Mouse (Mus musculus) neural tube, embryonic 15.5 days (tissue): ENCODE measurements around the gene Speer4c. TPM values are rescaled to one million over a fixed set of nuclear protein-coding genes. Genes with fewer than 3 reads are reported as not detected.
"Not testable (repeated sequence)": the region's sequence is repeated elsewhere in the genome, so short reads cannot be mapped to it uniquely, and the experiment has no call there.

ENCODE experiments used
- ATAC-seq: fragments of 200-750 bp; cut with Nextera tagmentation; 2 replicates; pipeline ENCODE4 v1.8.0; 2017; ENCODE audit warnings: mild to moderate bottlenecking, moderate TSS enrichment, moderate library complexity; ENCODE audit not compliant: low FRiP score
- H3K27ac ChIP-seq: fragments of 300-500 bp; sonication (generic); replicated peaks from 2 replicates; pipeline ENCODE4 v1.5.1; 2015; ENCODE audit warnings: mild to moderate bottlenecking, inconsistent platforms
- H3K27me3 ChIP-seq: fragments of 300-500 bp; sonication (generic); replicated peaks from 2 replicates; pipeline ENCODE4 v1.6.1; 2015; ENCODE audit warnings: inconsistent platforms
- H3K36me3 ChIP-seq: fragments of 300-500 bp; sonication (generic); 2 replicates; pipeline ENCODE4 v1.6.1; 2015; ENCODE audit warnings: inconsistent platforms
- H3K4me1 ChIP-seq: fragments of 300-500 bp; sonication (generic); 2 replicates; pipeline ENCODE4 v1.6.1; 2015; ENCODE audit warnings: inconsistent platforms
- H3K4me2 ChIP-seq: fragments of 300-500 bp; sonication (generic); 2 replicates; pipeline ENCODE4 v1.6.1; 2015; ENCODE audit warnings: inconsistent platforms, mild to moderate bottlenecking, moderate library complexity
- H3K4me3 ChIP-seq: fragments of 300-500 bp; sonication (generic); replicated peaks from 2 replicates; pipeline ENCODE4 v1.5.1; 2015; ENCODE audit warnings: mild to moderate bottlenecking, inconsistent platforms
- H3K9ac ChIP-seq: fragments of 300-500 bp; sonication (generic); replicated peaks from 2 replicates; pipeline ENCODE4 v1.6.1; 2015; ENCODE audit warnings: mild to moderate bottlenecking, inconsistent platforms
- H3K9me3 ChIP-seq: fragments of 300-500 bp; sonication (generic); replicated peaks from 2 replicates; pipeline ENCODE4 v1.6.1; 2016; ENCODE audit warnings: inconsistent platforms
- WGBS: fragments of 180-500 bp; shearing (Covaris S2); methylation state at CpG from one replicate; pipeline ENCODE4 v1.1.7; 2015; ENCODE audit warnings: mixed read lengths; 5-methylcytosine and 5-hydroxymethylcytosine counted together
- polyA plus RNA-seq: library from polyadenylated mRNA; unstranded; fragments of >200 nt; fragmentation: Nextera tagmentation; extraction: Ambion mirVana; gene quantifications from 2 replicates; pipeline ENCODE4 v1.2.1, GENCODE M21; 2015

Gene Speer4c
- polyA plus RNA-seq, 1 experiment from 2014 or later = not detected

DNA sequence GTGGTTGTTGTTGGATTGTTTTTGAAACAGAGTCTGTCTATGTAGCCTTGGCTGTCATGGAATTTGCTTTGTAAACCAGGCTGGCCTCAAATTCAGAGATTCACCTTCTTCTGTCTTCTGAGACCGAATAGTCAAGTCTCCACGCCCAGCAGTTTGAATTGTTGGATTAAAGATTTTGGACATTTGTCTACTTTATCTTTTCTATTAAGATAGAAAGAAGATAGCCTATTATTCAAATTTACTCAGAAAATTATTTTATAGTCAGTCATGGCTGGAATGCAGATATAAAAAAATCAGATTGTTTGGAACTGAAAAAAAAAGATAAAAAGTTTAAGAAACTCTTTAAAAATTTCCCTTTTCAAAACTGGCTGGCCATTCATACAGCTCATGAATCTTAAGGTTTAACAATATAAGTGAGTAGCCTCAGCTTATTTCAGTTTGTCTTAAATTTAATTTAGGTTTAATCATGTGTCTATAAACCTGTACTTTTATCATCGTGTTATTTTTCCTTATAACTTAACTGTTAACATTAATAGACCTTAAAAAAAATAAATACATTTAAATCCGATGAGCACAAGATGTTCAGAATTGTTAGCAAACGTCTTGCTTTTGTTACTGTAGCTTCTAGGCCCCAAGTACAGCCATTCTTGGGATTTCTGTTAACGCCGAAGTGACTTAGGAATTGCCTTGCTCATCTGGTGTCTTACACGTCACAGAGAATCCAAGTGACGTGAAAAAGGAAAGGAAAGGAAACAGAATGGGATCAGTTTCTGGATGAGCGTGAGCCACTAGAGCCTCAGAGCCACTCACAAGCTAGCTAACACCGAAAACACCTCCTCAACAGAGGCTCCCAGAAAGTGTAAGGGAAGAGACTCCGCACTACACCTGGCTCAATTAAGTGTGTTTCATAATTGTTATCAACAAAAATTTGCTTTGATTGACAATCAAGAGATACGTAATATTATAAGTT, 33.8 kb downstream of the Speer4c start:
- H3K4me2 ChIP-seq, H3K36me3 ChIP-seq, H3K27ac ChIP-seq, H3K4me1 ChIP-seq, H3K27me3 ChIP-seq, H3K4me3 ChIP-seq, H3K9ac ChIP-seq: not testable (repeated sequence)
- peak; percentile 72 for ATAC-seq
- H3K9me3 ChIP-seq = peaks cover 23% of the 10 kb centered on the region
- WGBS = 69% methylated on average over 13 of the region's 13 CpGs

GRCm38 (mm10) chr5:15678907-15679306, 35.2 kb downstream of the Speer4c start:
- 75% methylated on average over 2 of the region's 2 CpGs for WGBS
- not testable (repeated sequence) for H3K27ac ChIP-seq, H3K4me3 ChIP-seq, H3K4me2 ChIP-seq, H3K4me1 ChIP-seq, H3K27me3 ChIP-seq, ATAC-seq, H3K9ac ChIP-seq, H3K36me3 ChIP-seq
- peaks cover 18% of the 10 kb centered on the region for H3K9me3 ChIP-seq

- not testable (repeated sequence) for H3K9ac ChIP-seq
Observed at GRCm38 (mm10) chr5:15677750-15678149, 36.3 kb downstream of the Speer4c start.

GRCm38 (mm10) chr5:15674429-15675244, 39.4 kb downstream of the Speer4c start:
- not testable (repeated sequence) for H3K4me2 ChIP-seq, H3K4me1 ChIP-seq, H3K27me3 ChIP-seq, H3K27ac ChIP-seq, H3K4me3 ChIP-seq, H3K9ac ChIP-seq, H3K36me3 ChIP-seq
- WGBS = 94% methylated on average over 5 of the region's 8 CpGs
- ATAC-seq = peak; percentile 63; the same call in 1 of the 2 replicates
- H3K9me3 ChIP-seq = peaks cover 23% of the 10 kb centered on the region

More at GRCm38 (mm10) chr5:15677750-15678149, 36.3 kb downstream of the Speer4c start:
- 87% methylated on average over 4 of the region's 4 CpGs for WGBS
- not testable (repeated sequence) for H3K4me1 ChIP-seq, H3K4me2 ChIP-seq, H3K4me3 ChIP-seq, H3K36me3 ChIP-seq, H3K27ac ChIP-seq, H3K27me3 ChIP-seq
- peaks cover 23% of the 10 kb centered on the region for H3K9me3 ChIP-seq
- ATAC-seq = 0 out of 2 replicates have a peak, but pooled peaks have one; percentile 77

DNA sequence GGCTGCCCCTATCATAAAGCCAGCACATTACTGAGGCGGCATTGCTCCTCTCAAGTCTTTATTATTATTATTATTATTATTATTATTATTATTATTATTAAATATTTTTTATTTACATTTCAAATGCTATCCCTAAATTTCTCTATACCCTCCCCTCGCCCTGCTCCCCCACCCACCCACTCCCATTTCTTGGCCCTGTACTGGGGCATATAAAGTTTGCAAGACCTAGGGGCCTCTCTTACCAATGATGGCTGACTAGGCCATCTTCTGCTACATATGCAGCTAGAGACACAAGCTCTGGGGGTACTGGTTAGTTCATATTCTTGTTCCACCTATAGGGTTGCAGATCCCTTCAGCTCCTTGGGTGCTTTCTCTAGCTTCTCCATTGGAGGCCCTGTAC, 40.1 kb downstream of the Speer4c start:
- ATAC-seq, H3K27ac ChIP-seq, H3K27me3 ChIP-seq, H3K9ac ChIP-seq, H3K4me2 ChIP-seq, H3K4me3 ChIP-seq, H3K4me1 ChIP-seq, H3K36me3 ChIP-seq: not testable (repeated sequence)
- WGBS = 71% methylated on average over 2 of the region's 2 CpGs
- peaks cover 20% of the 10 kb centered on the region for H3K9me3 ChIP-seq

DNA sequence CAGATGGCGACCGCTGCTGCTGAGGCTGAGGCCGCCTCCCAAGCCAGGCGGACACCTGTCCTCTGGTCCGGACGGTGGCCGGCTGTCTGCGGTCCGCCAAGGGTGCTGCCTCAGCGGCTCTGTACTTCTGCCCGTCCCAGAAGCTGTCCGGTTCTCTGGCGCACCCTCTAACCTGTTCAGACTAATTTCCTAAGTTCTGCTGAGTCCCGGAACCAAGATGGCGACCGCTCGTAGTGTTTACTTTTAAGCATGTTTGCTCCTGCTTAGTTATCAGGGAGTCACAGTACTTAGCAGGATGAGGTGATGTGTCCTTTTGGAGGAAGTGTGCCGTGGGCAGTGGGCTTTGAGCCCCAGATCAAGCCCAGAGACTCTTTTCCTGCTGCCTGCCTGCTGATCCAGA, 43.3 kb downstream of the Speer4c start:
- H3K4me3 ChIP-seq, H3K27me3 ChIP-seq, H3K36me3 ChIP-seq, ATAC-seq, H3K4me2 ChIP-seq, H3K4me1 ChIP-seq, H3K9me3 ChIP-seq, H3K27ac ChIP-seq, H3K9ac ChIP-seq: not testable (repeated sequence)
- 87% methylated on average over 9 of the region's 18 CpGs for WGBS

DNA sequence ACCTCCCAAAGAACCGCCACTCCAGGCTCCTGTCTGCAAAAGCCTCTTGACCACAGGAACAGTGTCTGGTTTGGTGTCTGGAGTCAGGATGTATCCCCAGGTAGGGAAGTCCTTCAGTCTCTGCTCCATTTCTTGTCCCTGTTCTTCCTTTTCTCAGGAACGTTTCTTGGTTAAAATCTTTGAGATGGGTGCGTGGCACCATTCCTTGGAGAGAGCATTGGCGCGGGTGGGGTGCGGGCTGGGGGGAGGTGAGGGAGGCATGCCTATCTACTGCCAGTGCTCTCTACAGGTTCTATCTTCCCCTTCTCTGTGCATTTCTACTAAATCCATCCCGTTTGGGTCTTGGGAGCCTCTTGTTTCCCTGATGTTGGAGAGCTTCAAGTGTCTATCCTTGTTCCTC, 50.2 kb downstream of the Speer4c start:
- H3K4me1 ChIP-seq, H3K27me3 ChIP-seq, H3K4me3 ChIP-seq, H3K4me2 ChIP-seq, H3K27ac ChIP-seq, H3K36me3 ChIP-seq, H3K9ac ChIP-seq, H3K9me3 ChIP-seq, ATAC-seq: not testable (repeated sequence)
- WGBS = 71% methylated on average over 7 of the region's 7 CpGs

Other genes with a start within 250 kb of the Speer4c start
- gene Gm21149, start 237.7 kb downstream of the Speer4c start, polyA plus RNA-seq = not detected in 2 replicates
- not detected in 2 replicates for gene Gm21190, start 185.0 kb downstream of the Speer4c start, polyA plus RNA-seq
- gene Gm21083, start 136.9 kb downstream of the Speer4c start, polyA plus RNA-seq = not detected in 2 replicates
- gene Speer4d, start 95.2 kb downstream of the Speer4c start, polyA plus RNA-seq = not detected in 2 replicates
- gene 4930572O03Rik, start 57.2 kb downstream of the Speer4c start, polyA plus RNA-seq = not detected in 2 replicates
- 30.1 and 32.8 TPM in 2 replicates for gene Cacna2d1, start 220.4 kb upstream of the Speer4c start, polyA plus RNA-seq